In genomic region chr19:4567665-4568064, GRCm38 (mm10) we compare ENCODE assay signal across 25 mouse cellular contexts. TPM values are rescaled to one million over a fixed set of nuclear protein-coding genes. Genes with fewer than 3 reads are reported as not detected.
DNase-seq lines count a peak whose midpoint lies in the region; ATAC-seq and TF ChIP-seq lines count a peak whose summit lies in the region.
"Had no signal": no experiment of that assay in that cellular context is flagged by ENCODE, and none has a peak within 500 bp of the region (broad histone marks: within the 10 kb centered on the region; RNA-seq: fewer than 3 reads in every experiment).

No protein-coding gene starts in this region.

- H3K4me1 ChIP-seq in lung, postnatal 0 days (ENCODE audit: insufficient read depth, low read depth, low read length), result no peaks in the 10 kb centered on the region; the same call in 1 of the 2 replicates
- peaks cover 95% of the 10 kb centered on the region for H3K4me1 ChIP-seq in liver, embryonic 15.5 days (replicated peaks)
- H3K4me1 ChIP-seq: embryonic facial prominence, embryonic 15.5 days; hindbrain, embryonic 12.5 days; intestine, embryonic 15.5 days; midbrain, embryonic 15.5 days had no signal

- no peak for DNase-seq in lung, postnatal 0 days (ENCODE audit: low spot score)
- no peak for DNase-seq in lung, adult 18-20 months
- peak; percentile 22 for DNase-seq in ZHBTc4 (ENCODE audit: low read depth, low spot score)
- no peak for DNase-seq in spleen, postnatal 4 days (ENCODE audit: low spot score in 2 of 2)
- DNase-seq in cerebellum, adult 8-10 months, result no peak
- DNase-seq in embryo, embryonic 11 days, result no peak
- DNase-seq: adrenal gland, postnatal 25 days; cerebellum, adult 11-12 months; cerebellum, postnatal 10 days; gastrocnemius, postnatal 25 days; heart, postnatal 36 days; kidney, adult 2 months; lung, adult 2 months; lung, postnatal 14 days; spleen, adult 18-20 months had no signal

- TF ChIP-seq CTCF in lung, postnatal 0 days (IDR thresholded peaks at IDR 0.05), result no peak

- no peak for ATAC-seq in lung, postnatal 0 days
- ATAC-seq in liver, embryonic 15.5 days (ENCODE audit: insufficient read depth), result no peak
- ATAC-seq: CD4-positive, CD25-positive, alpha-beta regulatory T cell, adult 4 months; hindbrain, postnatal 0 days; intestine, embryonic 15.5 days; midbrain, embryonic 15.5 days had no signal

- peak overlapping the region; percentile 23; the same call in 1 of the 2 replicates for H3K27ac ChIP-seq in lung, postnatal 0 days (ENCODE audit: low read length)
- peak overlapping the region; percentile 97 for H3K27ac ChIP-seq in liver, embryonic 15.5 days (replicated peaks)
- H3K27ac ChIP-seq: embryonic facial prominence, embryonic 10.5 days; embryonic facial prominence, embryonic 15.5 days; forebrain, embryonic 12.5 days; hindbrain, embryonic 12.5 days; hindbrain, postnatal 0 days; intestine, embryonic 15.5 days; midbrain, embryonic 15.5 days had no signal

- H3K9me3 ChIP-seq in lung, postnatal 0 days (ENCODE audit: low read length), result no peaks in the 10 kb centered on the region
- H3K9me3 ChIP-seq in liver, embryonic 15.5 days (replicated peaks), result no peaks in the 10 kb centered on the region
- H3K9me3 ChIP-seq: embryonic facial prominence, embryonic 10.5 days; embryonic facial prominence, embryonic 15.5 days; forebrain, embryonic 12.5 days; hindbrain, embryonic 12.5 days; intestine, embryonic 15.5 days; midbrain, embryonic 15.5 days had no signal

- no peaks in the 10 kb centered on the region for H3K36me3 ChIP-seq in lung, postnatal 0 days (ENCODE audit: insufficient read depth, low read length)
- H3K36me3 ChIP-seq in liver, embryonic 15.5 days (replicated peaks), result no peaks in the 10 kb centered on the region
- H3K36me3 ChIP-seq: embryonic facial prominence, embryonic 10.5 days; embryonic facial prominence, embryonic 15.5 days; forebrain, embryonic 12.5 days; hindbrain, embryonic 12.5 days; intestine, embryonic 15.5 days; midbrain, embryonic 15.5 days had no signal

- H3K9ac ChIP-seq in lung, postnatal 0 days (replicated peaks; ENCODE audit: low read depth), result no peak overlapping the region
- peak overlapping the region; percentile 42; the same call in 1 of the 2 replicates for H3K9ac ChIP-seq in liver, embryonic 15.5 days
- H3K9ac ChIP-seq: embryonic facial prominence, embryonic 15.5 days; forebrain, embryonic 12.5 days; intestine, embryonic 15.5 days; midbrain, embryonic 15.5 days had no signal

- TF ChIP-seq EP300 in lung, postnatal 0 days (IDR thresholded peaks at IDR 0.05), result no peak

- 63% methylated on average over 2 of the region's 2 CpGs for WGBS in lung, postnatal 0 days
- 25% methylated on average over 2 of the region's 2 CpGs for WGBS in liver, embryonic 15.5 days (ENCODE audit: insufficient replicate concordance)

- no peak overlapping the region for H3K4me3 ChIP-seq in lung, postnatal 0 days (ENCODE audit: low read depth, low read length)
- no peak overlapping the region for H3K4me3 ChIP-seq in liver, embryonic 15.5 days (replicated peaks)
- H3K4me3 ChIP-seq: embryonic facial prominence, embryonic 10.5 days; embryonic facial prominence, embryonic 15.5 days; forebrain, embryonic 12.5 days; hindbrain, embryonic 12.5 days; intestine, embryonic 15.5 days; midbrain, embryonic 15.5 days had no signal

- H3K27me3 ChIP-seq in lung, postnatal 0 days (replicated peaks; ENCODE audit: insufficient read depth, low read length), result no peaks in the 10 kb centered on the region
- no peaks in the 10 kb centered on the region for H3K27me3 ChIP-seq in liver, embryonic 15.5 days
- H3K27me3 ChIP-seq: embryonic facial prominence, embryonic 15.5 days; forebrain, embryonic 12.5 days; hindbrain, embryonic 12.5 days; intestine, embryonic 15.5 days; midbrain, embryonic 15.5 days had no signal

- H3K4me2 ChIP-seq in lung, postnatal 0 days (replicated peaks; ENCODE audit: low read depth, low read length), result no peak overlapping the region
- no peak overlapping the region for H3K4me2 ChIP-seq in liver, embryonic 15.5 days
- H3K4me2 ChIP-seq: embryonic facial prominence, embryonic 15.5 days; forebrain, embryonic 12.5 days; heart, embryonic 11.5 days; hindbrain, embryonic 12.5 days; intestine, embryonic 15.5 days; midbrain, embryonic 15.5 days had no signal

RNA-seq across cellular contexts. Expression of gene Lrfn4, which starts 47.8 kb away (rescaled TPM):
- 3.2 and 3.4 TPM in 2 replicates for polyA plus RNA-seq in lung, postnatal 0 days (2015; fragmentation: Nextera tagmentation; extraction: Ambion mirVana)
- polyA plus RNA-seq in liver, embryonic 15.5 days (2015; fragmentation: Nextera tagmentation; extraction: Ambion mirVana), result 0.43 and 0.46 TPM in 2 replicates
- polyA plus RNA-seq: CD4-positive, CD25-positive, alpha-beta regulatory T cell, adult 4 months had no signal

RNA-seq across cellular contexts. Expression of gene Pcx, which starts 57.4 kb away (rescaled TPM):
- polyA plus RNA-seq in lung, postnatal 0 days (2015; fragmentation: Nextera tagmentation; extraction: Ambion mirVana), result 38.6 and 40.9 TPM in 2 replicates
- 56.3 and 79.3 TPM in 2 replicates for polyA plus RNA-seq in liver, embryonic 15.5 days (2015; fragmentation: Nextera tagmentation; extraction: Ambion mirVana)

RNA-seq across cellular contexts. Expression of gene Rce1, which starts 57.8 kb away (rescaled TPM):
- polyA plus RNA-seq in lung, postnatal 0 days (2015; fragmentation: Nextera tagmentation; extraction: Ambion mirVana), result 52.5 and 54.9 TPM in 2 replicates
- 24.1 and 25.3 TPM in 2 replicates for polyA plus RNA-seq in liver, embryonic 15.5 days (2015; fragmentation: Nextera tagmentation; extraction: Ambion mirVana)
